Mouse (Mus musculus) testis, postnatal 10 days (tissue): ENCODE data around the gene Slc26a8.

Source experiments
- DNase-seq: peaks from one replicate; pipeline ENCODE4 v3.0.0; 2021; ENCODE audit warnings: low spot score

Gene Slc26a8

GRCm38 (mm10) chr17:28698672-28699071 lies 8.6 kb upstream of the Slc26a8 start:
- DNase-seq: no peak

GRCm38 (mm10) chr17:28698245-28698644 lies 8.2 kb upstream of the Slc26a8 start:
- DNase-seq: no peak

- DNase-seq: no peak
These were observed 7.5 kb upstream of the Slc26a8 start for GRCm38 (mm10) chr17:28697290-28698195.

GRCm38 (mm10) chr17:28696641-28697040 lies 6.6 kb upstream of the Slc26a8 start:
- DNase-seq: no peak

GRCm38 (mm10) chr17:28694832-28695231 lies 4.8 kb upstream of the Slc26a8 start:
- no peak for DNase-seq

- no peak for DNase-seq
These were observed 4.0 kb upstream of the Slc26a8 start for GRCm38 (mm10) chr17:28694078-28694477.

- no peak for DNase-seq
These were observed 3.1 kb upstream of the Slc26a8 start for GRCm38 (mm10) chr17:28693086-28693485.

- peak; percentile 55 for DNase-seq
These were observed 2.3 kb upstream of the Slc26a8 start for GRCm38 (mm10) chr17:28692341-28692710.

GRCm38 (mm10) chr17:28691687-28692340 lies 1.8 kb upstream of the Slc26a8 start:
- DNase-seq: peak; percentile 74

GRCm38 (mm10) chr17:28690776-28691686 lies 998 bp upstream of the Slc26a8 start, which contains the start of gene Mapk14:
Mapk14 (plus strand) TSS chr17:28691329.
- DNase-seq: peak; percentile 99

- no peak for DNase-seq
These were observed 2.7 kb downstream of the Slc26a8 start for GRCm38 (mm10) chr17:28687354-28687753.

GRCm38 (mm10) chr17:28684631-28685030 lies 5.4 kb downstream of the Slc26a8 start:
- no peak for DNase-seq

- DNase-seq: no peak
These were observed 6.4 kb downstream of the Slc26a8 start for GRCm38 (mm10) chr17:28683601-28684000.

- no peak for DNase-seq
These were observed 7.5 kb downstream of the Slc26a8 start for GRCm38 (mm10) chr17:28682311-28683084.

GRCm38 (mm10) chr17:28659564-28659963 lies 30.5 kb downstream of the Slc26a8 start:
- no peak for DNase-seq

- DNase-seq: no peak
These were observed 32.1 kb downstream of the Slc26a8 start for GRCm38 (mm10) chr17:28657936-28658335.

- no peak for DNase-seq
These were observed 39.8 kb downstream of the Slc26a8 start for GRCm38 (mm10) chr17:28650268-28650667.

GRCm38 (mm10) chr17:28648607-28649370 lies 41.2 kb downstream of the Slc26a8 start:
- DNase-seq: peak; percentile 76

- no peak for DNase-seq
These were observed 43.8 kb downstream of the Slc26a8 start for GRCm38 (mm10) chr17:28646221-28646620.

GRCm38 (mm10) chr17:28644112-28644511 lies 45.9 kb downstream of the Slc26a8 start:
- DNase-seq: no peak

GRCm38 (mm10) chr17:28643697-28644096 lies 46.3 kb downstream of the Slc26a8 start:
- no peak for DNase-seq
